Mouse (Mus musculus): Measurements from ENCODE around the gene Dtymk.
A peak's percentile ranks its signal among the peaks of the same experiment; 100 is the strongest.
"Not testable (repeated sequence)": the region's sequence is repeated elsewhere in the genome, so short reads cannot be mapped to it uniquely, and the experiment has no call there.

Dtymk gene

DNA sequence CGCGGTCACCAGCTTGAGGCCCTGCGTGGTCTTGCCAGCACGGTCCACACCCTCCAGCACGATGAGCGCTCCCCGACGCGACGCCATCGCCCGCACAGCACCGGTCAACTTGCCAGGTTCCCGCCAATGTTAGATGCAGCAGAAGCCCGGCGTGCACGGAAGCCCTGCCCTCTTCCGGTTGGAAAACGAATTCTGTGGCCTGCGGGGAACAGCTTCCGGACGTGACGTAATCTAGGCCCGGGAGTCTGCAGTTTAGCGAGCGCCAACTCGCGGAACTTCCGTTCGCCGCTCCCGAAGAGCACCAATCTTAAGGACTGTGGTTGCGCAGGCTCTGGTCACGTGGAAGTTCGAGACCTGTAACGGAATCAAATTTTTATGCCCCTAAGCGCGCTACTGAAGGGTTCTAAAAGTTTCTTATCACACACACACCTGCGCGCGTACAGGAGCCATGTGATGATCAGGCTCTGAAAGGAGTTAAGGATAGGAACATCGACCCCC is at the start of gene Dtymk:
TSS of gene Dtymk (minus strand) at position 194 of the 498 bp plus-strand sequence.
- DNase-seq (ENCODE audit: low spot score in 2 of 2) = peak; percentile 89 to 94

DNA sequence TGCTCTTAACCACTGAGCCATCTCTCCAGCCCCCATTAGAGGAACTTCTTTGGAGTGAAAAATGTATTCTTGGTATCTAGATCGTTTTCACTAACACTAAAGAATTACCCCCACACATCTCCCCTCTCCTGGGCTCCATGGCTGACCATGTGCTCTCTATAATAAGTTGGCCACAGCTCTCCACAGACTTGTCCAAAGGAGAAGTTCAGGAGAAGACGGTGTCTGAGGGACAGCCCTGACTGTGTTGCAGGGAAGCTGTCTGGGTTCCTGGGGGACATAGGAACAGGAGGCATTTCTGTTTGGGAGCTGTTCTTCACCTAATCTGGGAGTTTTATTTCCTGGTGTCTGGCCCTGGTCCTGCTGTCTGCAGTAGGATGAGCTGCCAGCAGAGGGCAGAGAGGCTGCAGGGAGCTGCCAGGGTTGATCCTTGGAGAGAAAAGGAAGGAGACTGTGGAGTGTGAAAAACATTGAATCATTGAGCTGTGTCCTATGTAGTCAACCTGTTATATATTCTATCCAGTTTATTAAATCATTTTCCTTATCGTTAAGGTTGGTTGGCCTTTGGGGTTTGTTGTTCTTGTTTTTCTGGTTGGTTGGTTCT is 44.1 kb upstream of the Dtymk start:
- DNase-seq (ENCODE audit: low spot score in 2 of 2) = not testable (repeated sequence)

DNA sequence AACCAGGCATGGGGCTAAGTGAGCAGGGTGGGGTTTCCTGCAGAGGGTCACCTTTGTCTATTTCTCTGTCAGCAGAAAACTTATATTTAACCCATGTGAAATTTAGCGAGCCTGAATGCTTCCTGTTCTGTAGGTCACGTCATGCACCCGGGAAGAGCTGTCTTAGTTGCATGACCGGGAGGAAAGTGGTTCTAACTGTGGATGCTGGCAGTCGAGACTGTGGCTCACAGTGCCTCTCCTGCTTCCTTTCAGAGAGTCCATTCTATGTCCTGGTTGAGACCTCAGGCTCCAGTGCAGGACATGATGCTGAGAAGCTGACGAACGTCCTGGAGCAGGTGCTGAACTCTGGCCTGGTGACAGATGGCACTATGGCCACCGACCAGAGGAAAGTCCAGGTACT is 36.8 kb upstream of the Dtymk start:
- DNase-seq (ENCODE audit: low spot score in 2 of 2) = not testable (repeated sequence)

DNA sequence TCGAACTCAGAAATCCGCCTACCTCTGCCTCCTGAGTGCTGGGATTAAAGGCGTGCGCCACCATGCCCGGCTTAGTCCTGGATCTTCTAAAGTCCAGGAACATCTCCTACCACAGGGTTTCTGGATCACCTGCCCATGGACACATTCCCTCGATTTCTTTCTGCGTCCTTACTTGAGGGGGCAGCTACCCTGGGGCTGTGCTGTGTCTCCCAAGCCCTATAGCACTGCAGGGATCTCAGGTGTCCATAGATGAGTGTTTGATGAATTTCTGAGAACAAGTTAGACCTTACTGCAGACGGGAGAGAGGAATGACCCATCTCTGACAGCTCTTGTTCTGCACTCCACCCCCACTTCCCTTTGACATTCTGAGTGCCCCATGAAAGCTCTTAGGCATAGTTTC is 35.6 kb upstream of the Dtymk start:
- no peak for DNase-seq (ENCODE audit: low spot score in 2 of 2)

DNA sequence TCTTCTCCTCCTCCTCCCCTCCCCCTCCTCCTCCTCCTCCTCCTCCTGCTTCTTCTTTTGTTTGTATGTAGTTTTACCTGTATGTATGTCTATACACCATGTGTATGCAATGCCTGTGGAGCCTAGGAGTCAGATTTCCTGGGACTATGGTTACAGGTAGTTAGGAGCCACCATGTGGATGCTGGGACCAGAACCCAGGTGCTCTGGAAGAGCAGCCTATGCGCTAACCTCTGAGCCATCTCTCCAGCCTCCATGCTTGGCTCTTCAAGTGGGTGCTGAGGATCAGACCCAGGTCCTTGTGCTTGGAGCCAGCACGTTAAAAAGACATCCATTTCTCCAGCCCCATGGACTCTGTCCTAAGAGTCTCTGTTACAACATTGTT is 34.8 kb upstream of the Dtymk start:
- DNase-seq (ENCODE audit: low spot score in 2 of 2) = no peak

DNA sequence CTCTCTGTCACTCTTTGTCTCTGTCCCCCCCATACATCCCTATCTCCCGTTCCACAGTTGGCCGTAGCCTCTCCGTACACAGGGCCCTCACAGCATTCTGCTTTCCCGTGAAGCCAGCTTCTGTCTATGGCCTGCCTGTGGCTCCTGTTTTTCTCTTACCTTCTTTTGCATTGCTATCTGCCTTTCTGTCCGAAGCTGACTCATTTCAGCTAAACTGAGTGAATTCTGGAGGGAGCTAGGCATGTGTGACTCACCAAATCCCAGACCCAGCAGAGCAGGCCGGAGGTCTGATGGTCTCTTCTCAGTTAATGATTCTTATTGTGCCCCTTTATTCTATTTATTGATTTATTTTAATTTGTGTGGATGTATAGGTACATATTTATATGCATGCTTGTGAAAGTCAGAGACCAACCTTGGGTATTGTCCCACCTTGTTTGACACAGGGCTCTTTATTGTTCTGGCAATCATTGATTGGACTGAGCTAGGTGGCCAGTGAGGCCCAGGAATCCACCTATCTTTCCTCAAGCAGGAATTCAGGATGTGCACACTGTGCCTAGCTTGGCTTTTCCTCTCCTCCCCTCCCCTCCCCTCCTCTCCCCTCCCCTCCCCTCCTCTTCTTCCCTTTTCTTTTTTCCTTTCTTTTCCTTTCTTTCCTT is 34.3 kb upstream of the Dtymk start:
- no peak for DNase-seq (ENCODE audit: low spot score in 2 of 2)

DNA sequence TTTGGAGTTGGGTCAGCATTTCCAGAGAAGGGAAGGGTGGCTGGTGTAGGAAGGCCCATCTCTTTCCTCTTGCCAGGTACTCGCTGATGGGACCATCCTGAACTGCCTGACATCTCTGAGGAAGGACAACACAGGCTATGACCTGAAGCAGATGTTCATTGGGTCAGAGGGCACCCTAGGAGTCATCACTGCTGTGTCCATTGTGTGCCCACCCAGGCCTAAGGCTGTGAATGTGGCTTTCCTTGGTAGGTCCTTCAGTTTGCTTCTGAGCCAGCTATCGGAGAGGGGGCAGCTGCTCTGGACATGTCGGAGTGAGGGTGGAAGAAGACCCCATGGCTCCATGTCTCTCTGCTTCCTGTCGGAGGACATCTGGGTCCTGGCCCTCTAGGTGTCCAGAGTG is 33.5 kb upstream of the Dtymk start:
- no peak for DNase-seq (ENCODE audit: low spot score in 2 of 2)

DNA sequence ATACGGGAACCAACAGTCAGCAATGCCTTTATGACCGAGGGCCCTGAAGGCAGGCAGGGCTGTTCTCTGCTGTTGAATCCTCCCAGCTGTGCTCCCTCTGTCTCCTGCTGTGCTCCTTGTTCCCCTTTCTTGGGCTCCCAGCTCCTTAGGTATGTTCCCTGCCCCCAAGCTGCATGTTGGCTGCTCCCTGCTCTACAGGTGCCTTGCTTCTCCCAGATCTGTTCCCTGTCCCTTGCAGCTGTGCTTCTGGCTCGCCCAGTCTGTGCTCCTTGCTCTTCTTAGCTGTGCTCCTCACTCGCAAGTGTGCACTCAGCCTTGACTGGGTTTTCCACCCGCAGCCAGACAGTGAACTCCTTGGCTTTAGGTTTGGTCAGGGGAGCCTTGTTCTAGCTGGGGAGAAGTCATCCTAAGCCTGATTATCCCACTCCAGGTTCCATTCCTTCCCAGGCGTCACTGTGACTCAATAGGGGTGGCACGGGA is 33.0 kb upstream of the Dtymk start:
- no peak for DNase-seq (ENCODE audit: low spot score in 2 of 2)

DNA sequence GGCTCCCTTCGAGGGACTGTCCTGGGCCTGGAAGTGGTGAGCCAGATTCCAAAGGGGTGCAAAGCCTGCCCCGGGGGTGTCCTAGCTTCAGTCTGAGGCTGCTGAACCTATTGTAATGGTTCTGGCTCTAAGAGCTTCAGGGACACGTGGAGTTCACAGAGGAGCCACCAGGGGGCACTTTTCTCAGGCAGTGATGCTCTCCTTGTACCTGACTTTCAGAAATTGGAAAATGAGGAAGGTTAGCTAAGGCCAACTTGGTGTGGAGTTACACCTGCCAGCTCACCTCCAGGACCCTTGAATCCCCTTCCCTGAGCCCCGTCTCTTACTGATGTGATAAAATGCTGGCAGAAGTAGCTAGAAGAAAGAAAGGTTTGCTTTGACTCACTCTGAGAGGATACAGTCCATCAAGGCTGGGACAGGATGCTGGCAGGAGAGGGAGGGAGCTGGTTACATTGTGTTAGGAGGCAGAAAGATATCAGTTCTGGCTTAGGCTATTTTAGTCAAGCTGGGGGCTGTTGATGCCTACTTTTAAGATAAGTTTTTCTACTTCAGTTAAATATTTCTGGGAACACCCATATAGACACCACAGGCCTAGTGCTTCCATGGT is 31.1 kb upstream of the Dtymk start:
- not testable (repeated sequence) for DNase-seq (ENCODE audit: low spot score in 2 of 2)

DNA sequence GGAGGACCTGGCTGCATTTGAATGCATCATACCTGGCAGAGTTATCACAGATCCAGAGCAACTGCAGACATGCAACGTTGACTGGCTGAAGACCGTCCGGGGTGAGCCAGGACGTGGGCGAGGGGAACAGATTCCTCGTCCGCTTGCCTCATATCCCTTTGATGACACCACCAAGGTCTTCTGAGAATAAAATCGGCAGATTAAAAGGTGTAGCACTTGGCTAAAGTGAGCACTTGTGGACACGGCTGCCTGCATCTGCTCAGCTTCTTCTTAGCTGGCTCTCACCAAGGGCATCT is 24.8 kb upstream of the Dtymk start:
- DNase-seq (ENCODE audit: low spot score in 2 of 2) = no peak

DNA sequence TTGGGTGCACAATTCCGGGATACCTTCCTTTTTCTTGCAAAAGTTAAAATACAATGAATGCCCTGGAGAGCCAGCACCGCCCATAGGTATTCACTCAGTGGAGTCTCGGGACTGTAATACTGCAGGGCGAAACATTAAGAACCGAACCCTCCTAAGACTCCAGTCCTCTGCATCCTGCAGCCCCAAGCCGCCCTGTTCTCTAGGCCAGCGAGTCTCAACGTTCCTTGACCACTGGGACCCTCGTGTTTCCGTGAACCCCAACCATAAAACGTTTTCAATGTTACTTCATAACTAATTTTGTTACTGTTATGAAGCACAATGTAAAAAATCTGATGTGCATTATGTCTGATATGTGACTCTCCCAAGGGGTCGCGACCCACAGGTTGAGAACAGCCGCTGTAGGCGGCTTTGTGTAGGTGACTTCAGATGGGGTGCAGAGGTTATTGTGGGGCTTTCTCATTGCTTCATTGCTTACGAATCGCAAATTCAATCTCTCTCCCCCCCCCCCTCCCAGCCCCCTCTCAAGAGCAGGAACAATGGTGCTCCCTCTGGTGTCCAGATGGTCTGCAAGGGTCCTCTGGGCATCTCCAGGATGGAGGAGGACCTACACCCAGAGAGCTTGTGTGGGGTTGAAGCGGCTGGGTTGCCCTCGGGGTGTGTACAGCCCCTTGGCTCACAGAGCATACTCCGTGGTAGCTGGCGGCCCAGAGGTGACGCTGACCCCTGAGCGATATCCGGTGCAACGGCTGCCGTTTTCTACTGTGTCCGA is 24.2 kb upstream of the Dtymk start:
- no peak for DNase-seq (ENCODE audit: low spot score in 2 of 2)

DNA sequence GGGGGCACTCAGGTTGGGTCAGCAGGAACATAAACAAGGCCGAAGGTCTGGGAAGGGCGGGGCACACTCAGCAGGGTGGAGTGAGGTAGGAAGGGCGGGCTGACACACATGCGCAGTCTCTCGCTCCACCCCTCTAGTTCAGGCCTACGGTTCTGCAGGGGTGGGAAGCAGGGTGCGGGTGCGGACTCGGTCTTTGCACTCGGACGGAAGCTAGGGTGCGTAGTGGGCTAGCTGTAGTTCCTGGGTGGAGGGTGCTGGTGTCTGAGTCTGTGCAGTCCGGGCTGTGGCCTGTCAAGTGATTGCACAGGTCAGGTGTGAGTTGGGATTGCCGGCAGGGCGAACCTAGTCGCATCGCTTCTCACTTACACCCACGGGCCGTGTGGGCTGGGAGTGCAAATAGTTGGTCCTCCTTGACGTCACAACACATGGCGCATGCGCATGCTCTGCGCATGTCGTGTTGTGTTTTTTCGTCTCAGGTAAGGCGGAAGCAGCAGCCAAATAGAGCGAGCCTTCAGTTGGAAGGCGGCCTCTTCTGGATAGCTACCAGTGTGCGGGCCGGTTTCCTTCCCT is 23.5 kb upstream of the Dtymk start:
- peak; percentile 96 to 97 for DNase-seq (ENCODE audit: low spot score in 2 of 2)

DNA sequence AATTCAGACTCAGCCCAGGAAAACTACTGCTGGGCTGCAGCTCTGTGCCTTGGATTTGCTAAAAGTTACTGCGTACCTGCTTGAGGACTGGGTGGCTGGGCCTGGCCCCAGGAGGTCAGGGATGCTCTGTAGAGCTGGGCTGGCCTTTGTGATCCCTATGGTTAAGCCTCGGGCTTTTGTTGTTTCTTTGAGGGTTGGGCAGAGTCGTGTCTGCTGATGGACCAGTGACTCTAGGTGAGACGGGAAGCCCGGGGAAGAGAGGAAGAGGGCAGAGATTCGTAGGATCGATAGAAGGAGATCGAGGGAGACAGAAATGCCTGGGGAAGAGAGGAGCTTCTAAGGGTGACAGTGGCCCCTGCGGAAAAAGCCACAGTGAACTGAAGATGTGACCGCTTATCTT is 22.9 kb upstream of the Dtymk start, which contains the start of gene D2hgdh:
TSS of gene D2hgdh (plus strand) at position 301 of the 400 bp plus-strand sequence.
- DNase-seq (ENCODE audit: low spot score in 2 of 2) = no peak

DNA sequence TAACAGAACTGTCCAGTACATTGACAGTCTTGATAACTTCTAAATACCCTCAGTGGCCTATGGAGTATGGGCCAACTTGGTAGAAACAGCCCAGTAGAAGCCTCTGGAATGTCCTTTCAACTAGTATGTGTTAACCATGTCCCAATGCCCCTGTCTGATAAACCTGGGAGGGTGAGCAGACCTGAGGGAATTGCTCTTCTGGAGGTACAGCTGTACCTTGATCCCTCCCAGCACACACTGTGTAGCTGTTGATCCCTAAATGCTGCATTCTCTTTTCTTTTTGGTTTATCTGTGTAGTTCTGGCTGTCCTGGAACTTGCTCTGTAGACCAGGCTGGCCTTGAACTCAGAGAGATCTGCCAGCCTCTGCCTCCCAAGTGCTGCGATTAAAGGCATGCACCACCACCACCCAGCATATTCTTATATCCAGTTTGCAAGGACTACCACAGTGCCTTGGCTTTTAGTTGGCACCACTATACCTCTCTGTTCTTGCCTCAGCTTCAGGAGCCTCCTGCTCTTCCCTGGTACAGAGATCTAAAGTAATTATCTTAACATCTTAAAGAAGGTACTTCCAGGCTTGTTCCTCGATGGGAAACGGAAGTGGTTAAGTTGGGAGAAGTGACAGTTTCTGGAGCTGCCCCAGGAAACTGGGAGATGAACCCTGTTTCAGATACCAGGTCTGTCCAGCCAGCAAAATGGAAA is 22.2 kb upstream of the Dtymk start:
- DNase-seq (ENCODE audit: low spot score in 2 of 2) = no peak

DNA sequence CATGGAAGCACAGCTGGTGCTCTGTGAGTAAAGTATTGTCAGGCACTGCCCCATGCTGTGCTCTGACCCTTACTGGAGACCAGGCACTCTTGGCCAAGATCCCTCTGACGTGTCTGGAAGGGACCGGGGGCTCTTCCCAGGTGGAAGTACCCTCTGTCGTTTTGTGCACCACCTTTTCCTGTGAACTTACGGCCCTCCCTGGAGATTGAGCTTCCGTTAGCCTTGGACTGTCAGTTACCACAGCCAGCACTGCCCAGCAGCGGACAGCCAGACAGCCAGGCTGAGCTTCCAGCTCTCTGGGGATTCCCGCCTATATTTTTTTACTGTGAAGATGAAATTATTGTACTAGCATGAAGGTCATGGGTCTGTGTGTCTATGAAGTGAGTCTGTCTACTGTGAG is 17.0 kb upstream of the Dtymk start:
- no peak for DNase-seq (ENCODE audit: low spot score in 2 of 2)

DNA sequence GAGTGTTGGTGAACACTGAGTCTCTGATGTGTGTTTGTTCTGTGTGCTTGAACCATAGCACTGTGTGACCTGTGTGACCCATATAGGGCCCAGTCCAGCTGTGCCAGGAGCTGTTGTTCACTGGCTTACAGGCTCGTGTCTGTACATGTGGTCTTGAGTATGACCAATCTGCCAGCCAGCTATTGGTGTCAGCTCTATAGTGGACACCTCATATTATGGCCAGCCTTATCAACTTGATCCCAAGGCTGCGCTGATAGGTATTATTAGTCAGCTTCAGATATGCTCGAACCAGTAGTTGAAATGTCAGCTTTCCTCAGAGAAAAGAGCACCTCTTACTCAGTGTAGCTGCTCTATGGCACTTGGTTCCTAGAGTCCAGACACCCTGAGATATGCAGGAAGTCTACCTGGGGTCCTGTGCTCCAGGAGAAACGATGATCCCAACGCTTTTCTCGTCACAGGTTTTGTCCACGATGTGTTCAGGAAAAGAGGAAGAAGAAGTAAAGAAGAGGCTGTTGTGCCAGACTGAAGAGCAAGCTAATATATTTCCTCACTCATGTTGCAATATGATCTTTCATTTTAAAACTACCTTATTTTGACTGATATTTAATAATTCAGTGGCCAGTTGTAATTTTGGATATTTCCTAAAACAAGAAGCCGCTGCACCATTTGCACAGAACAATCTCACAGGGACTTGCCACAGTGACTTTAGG is 16.2 kb upstream of the Dtymk start:
- no peak for DNase-seq (ENCODE audit: low spot score in 2 of 2)

DNA sequence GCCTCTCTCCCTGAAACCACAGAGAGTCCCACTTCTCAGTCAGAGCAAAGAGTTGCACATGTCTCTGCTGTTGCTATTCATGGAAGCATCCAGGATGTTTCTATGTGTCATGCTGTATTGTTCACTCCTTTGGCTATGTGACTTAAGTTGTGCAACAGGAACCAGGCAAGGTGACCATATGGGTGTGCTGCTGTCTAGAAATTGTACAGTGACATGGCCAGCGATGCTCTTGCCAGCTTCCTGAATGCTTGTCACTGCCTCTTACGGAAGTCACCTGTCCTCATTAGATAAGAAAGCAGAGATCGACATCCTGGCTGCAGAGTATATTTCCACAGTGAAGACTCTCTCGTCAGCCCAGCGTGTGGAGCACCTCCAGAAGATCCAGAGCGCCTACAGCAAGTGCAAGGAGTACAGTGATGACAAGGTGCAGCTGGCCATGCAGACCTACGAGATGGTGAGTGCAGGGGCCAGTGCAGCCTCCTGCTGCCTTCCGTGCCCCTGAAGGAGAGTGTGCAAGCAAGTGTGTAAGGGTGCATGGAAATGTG is 9.8 kb upstream of the Dtymk start:
- DNase-seq (ENCODE audit: low spot score in 2 of 2) = no peak

DNA sequence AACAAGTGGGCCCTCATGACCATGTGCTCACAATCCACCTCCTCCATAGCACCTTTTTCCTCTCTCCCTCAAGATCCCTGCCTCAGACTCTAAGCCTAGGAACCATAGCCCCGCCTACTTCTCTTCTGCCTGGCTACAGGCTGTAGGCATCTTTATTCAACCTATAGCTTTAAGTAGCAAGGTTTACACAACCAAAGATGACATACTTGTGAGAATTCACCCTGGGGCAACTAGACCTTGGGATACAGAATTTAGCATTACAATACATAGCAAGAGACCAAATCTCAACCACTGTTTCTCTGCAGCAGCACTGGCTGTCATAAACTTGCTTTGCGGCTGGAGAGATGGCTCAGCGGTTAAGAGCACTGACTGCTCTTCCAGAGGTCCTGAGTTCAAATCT is 8.3 kb upstream of the Dtymk start:
- DNase-seq (ENCODE audit: low spot score in 2 of 2) = no peak

DNA sequence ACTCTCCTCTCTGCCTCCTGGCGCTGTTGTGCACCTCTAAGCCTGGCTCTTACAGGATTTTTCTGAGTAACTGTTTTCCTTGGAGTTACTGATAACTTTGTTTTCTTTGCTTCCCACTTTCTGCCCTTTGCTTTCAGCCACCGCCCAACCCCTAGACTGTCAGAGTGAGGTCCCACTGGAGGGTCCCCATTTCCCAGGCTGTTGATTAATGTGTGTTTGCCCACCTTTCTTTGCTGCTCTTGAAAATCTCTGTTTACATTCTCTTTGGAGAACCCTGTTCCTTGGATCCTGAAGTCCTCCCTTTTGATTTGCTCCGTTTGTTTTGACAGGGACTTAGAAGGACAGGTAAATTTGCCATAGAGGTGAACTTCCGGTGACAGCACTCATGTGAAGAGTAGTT is 7.1 kb upstream of the Dtymk start:
- no peak for DNase-seq (ENCODE audit: low spot score in 2 of 2)

DNA sequence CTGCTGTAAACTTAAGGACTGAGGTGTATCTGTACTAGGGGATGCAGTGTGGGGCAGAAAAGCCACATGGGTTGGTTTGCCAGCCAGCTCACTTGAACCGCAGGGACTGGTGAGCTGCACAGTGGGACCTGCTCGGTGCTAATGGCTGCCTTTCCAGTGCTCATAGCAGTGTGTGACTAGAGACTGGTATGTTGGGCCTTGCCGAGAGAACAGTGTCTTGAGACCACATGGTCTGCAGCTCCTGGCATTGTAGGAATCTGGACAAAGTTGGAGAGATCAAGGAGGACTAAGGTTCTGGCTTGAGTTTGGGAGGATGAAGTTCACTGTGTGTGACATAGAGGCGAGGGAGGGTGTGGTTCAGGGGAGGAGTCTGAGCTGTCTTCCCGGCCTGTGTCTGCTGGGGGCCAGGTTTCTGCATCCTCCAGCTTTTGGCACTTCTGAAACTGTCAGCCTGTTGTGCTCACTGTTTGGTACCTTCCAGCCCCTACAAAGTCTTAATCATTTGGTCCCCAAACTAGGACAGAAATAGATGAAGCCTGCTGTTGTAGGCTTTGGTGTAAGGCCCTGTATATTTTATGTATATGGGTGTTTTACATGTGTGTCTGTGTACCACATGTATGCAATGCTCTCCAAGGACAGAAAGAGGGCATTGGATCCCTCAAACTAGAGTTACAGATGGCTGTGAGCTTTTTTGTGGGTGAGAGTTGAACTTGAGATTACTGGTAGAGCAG is 3.7 kb upstream of the Dtymk start:
- no peak for DNase-seq (ENCODE audit: low spot score in 2 of 2)
